Mouse (Mus musculus): ENCODE data around the gene Tango6.

DNA sequence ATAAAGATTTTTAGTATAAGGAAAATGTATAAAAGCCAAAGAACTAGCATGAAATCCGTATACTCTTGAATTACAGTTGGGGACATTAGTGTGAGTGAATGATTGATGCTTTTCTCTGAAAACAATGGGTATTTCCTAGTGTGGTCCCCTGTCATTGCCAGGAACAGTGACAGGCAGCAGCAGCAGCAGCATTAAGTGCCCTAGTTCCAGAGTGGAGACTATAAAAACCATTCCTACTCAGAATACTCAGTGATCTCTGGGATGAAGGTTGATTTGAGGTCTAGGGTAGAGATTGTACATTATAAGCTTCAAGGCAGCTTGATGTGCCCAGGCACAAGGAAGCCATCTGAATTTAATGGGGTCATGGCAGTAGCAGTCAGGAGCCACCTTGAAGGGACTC is 45.0 kb downstream of the Tango6 start:
- TF ChIP-seq CTCF (IDR thresholded peaks at IDR 0.05; ENCODE audit: extremely low read depth, insufficient read length, insufficient replicate concordance, low read depth, low read length) (no peak), POLR2A (IDR thresholded peaks at IDR 0.05; ENCODE audit: low read depth, low read length) (no peak)
